Mouse (Mus musculus) neural tube, embryonic 10.5 days (tissue): ENCODE data around the gene Hp1bp3.

Experiments used
- DNase-seq: peaks from one replicate; pipeline ENCODE4 v3.0.0-alpha.2; 2017; ENCODE audit warnings: low spot score; ENCODE audit errors: extremely low spot score

Hp1bp3 gene

GRCm38 (mm10) chr4:138293949-138294550, 78.0 kb downstream of the Hp1bp3 start:
- DNase-seq = no peak
